Mouse (Mus musculus): ENCODE results near the gene Foxk2. TPM values are rescaled to one million over a fixed set of nuclear protein-coding genes. Genes with fewer than 3 reads are reported as not detected.
"Not testable (repeated sequence)": the region's sequence is repeated elsewhere in the genome, so short reads cannot be mapped to it uniquely, and the experiment has no call there.

Gene Foxk2
- polyA plus RNA-seq, 1 experiment from 2014 or later, result 3.4 TPM

GRCm38 (mm10) chr11:121340287-121340686, 80.5 kb downstream of the Foxk2 start:
- H3K27me3 ChIP-seq (ENCODE audit: control insufficient read depth, insufficient read depth, low read length), result no peaks in the 10 kb centered on the region
- H3K4me2 ChIP-seq (replicated peaks; ENCODE audit: low read depth), result no peak overlapping the region
- H3K4me3 ChIP-seq (ENCODE audit: low read depth, low read length), result no peak overlapping the region
- ATAC-seq (ENCODE audit: low FRiP score, low TSS enrichment) (no peak), DNase-seq (ENCODE audit: low spot score) (no peak)
- no peaks in the 10 kb centered on the region for H3K9me3 ChIP-seq (ENCODE audit: control insufficient read depth, low read length)
- no peaks in the 10 kb centered on the region for H3K4me1 ChIP-seq (replicated peaks; ENCODE audit: control insufficient read depth, insufficient read depth)
- peaks cover 10% of the 10 kb centered on the region for H3K36me3 ChIP-seq (ENCODE audit: control insufficient read depth, insufficient read depth, low read length)
- WGBS, result 91% methylated on average over 1 of the region's 1 CpGs
- no peak overlapping the region for H3K9ac ChIP-seq (ENCODE audit: low read length)
- TF ChIP-seq EP300 (optimal IDR thresholded peaks at IDR 0.05) (no peak), CTCF (IDR thresholded peaks at IDR 0.05; ENCODE audit: low read depth) (no peak)
- no peak overlapping the region for H3K27ac ChIP-seq (replicated peaks)

GRCm38 (mm10) chr11:121342423-121342822, 82.6 kb downstream of the Foxk2 start:
- H3K9ac ChIP-seq (ENCODE audit: low read length); DNase-seq (ENCODE audit: low spot score); H3K27me3 ChIP-seq (ENCODE audit: control insufficient read depth, insufficient read depth, low read length); H3K27ac ChIP-seq (replicated peaks); H3K36me3 ChIP-seq (ENCODE audit: control insufficient read depth, insufficient read depth, low read length); H3K4me2 ChIP-seq (replicated peaks; ENCODE audit: low read depth); H3K9me3 ChIP-seq (ENCODE audit: control insufficient read depth, low read length); H3K4me1 ChIP-seq (replicated peaks; ENCODE audit: control insufficient read depth, insufficient read depth); H3K4me3 ChIP-seq (ENCODE audit: low read depth, low read length): not testable (repeated sequence)
- no CpG with 5 or more reads among the region's 1 CpGs for WGBS
- ATAC-seq (ENCODE audit: low FRiP score, low TSS enrichment), result peak; percentile 42; the same call in 1 of the 2 replicates

- TF ChIP-seq CTCF (IDR thresholded peaks at IDR 0.05; ENCODE audit: low read depth) (no peak), EP300 (optimal IDR thresholded peaks at IDR 0.05) (no peak)
- 90% methylated on average over 2 of the region's 2 CpGs for WGBS
- DNase-seq (ENCODE audit: low spot score), result no peak
These were observed 87.2 kb downstream of the Foxk2 start for GRCm38 (mm10) chr11:121347036-121347435.

DNA sequence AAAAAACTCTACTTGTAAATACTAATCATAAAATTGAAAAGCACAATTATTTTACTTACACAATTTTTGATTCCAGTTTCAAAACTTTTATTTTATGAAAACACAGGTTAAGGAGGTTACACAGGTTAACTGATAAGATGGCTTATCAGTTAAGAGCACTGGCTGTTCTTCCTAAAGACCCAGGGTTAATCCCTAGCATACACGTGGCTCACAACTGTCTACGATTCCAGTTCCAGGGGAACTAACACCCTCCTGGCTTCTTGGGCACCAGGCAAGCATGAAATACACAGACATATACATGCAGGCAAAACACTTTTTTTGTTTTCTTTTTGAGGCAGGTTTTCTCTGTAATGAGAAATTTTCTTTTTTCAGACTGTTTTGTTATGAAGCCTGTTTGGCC, 88.4 kb downstream of the Foxk2 start:
- H3K9me3 ChIP-seq (ENCODE audit: control insufficient read depth, low read length), result no peaks in the 10 kb centered on the region
- DNase-seq (ENCODE audit: low spot score) (no peak), ATAC-seq (ENCODE audit: low FRiP score, low TSS enrichment) (no peak)
- TF ChIP-seq CTCF (IDR thresholded peaks at IDR 0.05; ENCODE audit: low read depth) (no peak), EP300 (optimal IDR thresholded peaks at IDR 0.05) (no peak)
- no peak overlapping the region for H3K27ac ChIP-seq (replicated peaks)
- H3K4me2 ChIP-seq (replicated peaks; ENCODE audit: low read depth), result no peak overlapping the region
- H3K4me1 ChIP-seq (replicated peaks; ENCODE audit: control insufficient read depth, insufficient read depth), result no peaks in the 10 kb centered on the region
- H3K27me3 ChIP-seq (ENCODE audit: control insufficient read depth, insufficient read depth, low read length), result no peaks in the 10 kb centered on the region
- WGBS, result 83% methylated on average over 2 of the region's 2 CpGs
- no peak overlapping the region for H3K9ac ChIP-seq (ENCODE audit: low read length)
- H3K4me3 ChIP-seq (ENCODE audit: low read depth, low read length), result no peak overlapping the region
- H3K36me3 ChIP-seq (ENCODE audit: control insufficient read depth, insufficient read depth, low read length), result peaks cover 5% of the 10 kb centered on the region; the same call in 1 of the 2 replicates

More at GRCm38 (mm10) chr11:121347036-121347435, 87.2 kb downstream of the Foxk2 start:
- Histone ChIP-seq H3K4me1 (replicated peaks; ENCODE audit: control insufficient read depth, insufficient read depth) (no peaks in the 10 kb centered on the region), H3K4me2 (replicated peaks; ENCODE audit: low read depth) (no peak overlapping the region), H3K27me3 (ENCODE audit: control insufficient read depth, insufficient read depth, low read length) (no peaks in the 10 kb centered on the region), H3K36me3 (ENCODE audit: control insufficient read depth, insufficient read depth, low read length) (peaks cover 5% of the 10 kb centered on the region; the same call in 1 of the 2 replicates), H3K9me3 (ENCODE audit: control insufficient read depth, low read length) (no peaks in the 10 kb centered on the region), H3K4me3 (ENCODE audit: low read depth, low read length) (no peak overlapping the region), H3K27ac (replicated peaks) (no peak overlapping the region), H3K9ac (ENCODE audit: low read length) (no peak overlapping the region)
- ATAC-seq (ENCODE audit: low FRiP score, low TSS enrichment), result no peak

DNA sequence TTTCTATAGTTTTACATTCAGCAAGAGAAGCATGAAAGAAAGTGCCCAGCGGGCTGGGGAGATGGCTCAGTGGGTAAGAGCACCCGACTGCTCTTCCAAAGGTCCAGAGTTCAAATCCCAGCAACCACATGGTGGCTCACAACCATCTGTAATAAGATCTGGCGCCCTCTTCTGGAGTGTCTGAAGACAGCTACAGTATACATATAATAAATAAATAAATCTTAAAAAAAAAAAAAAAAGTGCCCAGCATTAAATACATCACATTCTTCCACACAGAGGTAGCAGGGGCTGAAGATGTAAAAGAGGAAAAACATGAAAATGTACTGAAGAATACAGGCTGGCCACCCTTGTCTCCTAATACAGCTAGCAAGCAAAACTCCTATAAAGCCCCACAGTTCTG, 88.9 kb downstream of the Foxk2 start:
- DNase-seq (ENCODE audit: low spot score), result not testable (repeated sequence)
- WGBS, result 81% methylated on average over 3 of the region's 3 CpGs

GRCm38 (mm10) chr11:121353326-121354090, 93.7 kb downstream of the Foxk2 start:
- peak; percentile 63 for DNase-seq (ENCODE audit: low spot score)
- WGBS, result 3% methylated on average over 38 of the region's 41 CpGs
- Histone ChIP-seq H3K27ac (replicated peaks) (peak overlapping the region; percentile 96), H3K9ac (ENCODE audit: low read length) (peak overlapping the region; percentile 100), H3K36me3 (ENCODE audit: control insufficient read depth, insufficient read depth, low read length) (no peaks in the 10 kb centered on the region), H3K4me3 (ENCODE audit: low read depth, low read length) (peak overlapping the region; percentile 85), H3K27me3 (ENCODE audit: control insufficient read depth, insufficient read depth, low read length) (no peaks in the 10 kb centered on the region), H3K4me1 (replicated peaks; ENCODE audit: control insufficient read depth, insufficient read depth) (0 out of 2 replicates have a peak, but pooled peaks cover 6% of the 10 kb centered on the region), H3K9me3 (ENCODE audit: control insufficient read depth, low read length) (no peaks in the 10 kb centered on the region), H3K4me2 (replicated peaks; ENCODE audit: low read depth) (peak overlapping the region; percentile 73)
- TF ChIP-seq CTCF (IDR thresholded peaks at IDR 0.05; ENCODE audit: low read depth) (peak; percentile 53), EP300 (optimal IDR thresholded peaks at IDR 0.05) (no peak)
- ATAC-seq (ENCODE audit: low FRiP score, low TSS enrichment), result no peak; the same call in 1 of the 2 replicates

More for the DNA sequence above, 88.9 kb downstream of the Foxk2 start:
- not testable (repeated sequence) for H3K4me3 ChIP-seq (ENCODE audit: low read depth, low read length); H3K4me1 ChIP-seq (replicated peaks; ENCODE audit: control insufficient read depth, insufficient read depth); H3K4me2 ChIP-seq (replicated peaks; ENCODE audit: low read depth); H3K9me3 ChIP-seq (ENCODE audit: control insufficient read depth, low read length); ATAC-seq (ENCODE audit: low FRiP score, low TSS enrichment); H3K36me3 ChIP-seq (ENCODE audit: control insufficient read depth, insufficient read depth, low read length); H3K9ac ChIP-seq (ENCODE audit: low read length); H3K27me3 ChIP-seq (ENCODE audit: control insufficient read depth, insufficient read depth, low read length); H3K27ac ChIP-seq (replicated peaks)
- peak; percentile 42 for TF ChIP-seq CTCF (IDR thresholded peaks at IDR 0.05; ENCODE audit: low read depth)

All from stomach, postnatal 0 days (tissue).